Mouse (Mus musculus): ENCODE results near the gene Adgrb3. TPM values are rescaled to one million over a fixed set of nuclear protein-coding genes. Genes with fewer than 3 reads are reported as not detected.

Adgrb3 gene
- polyA plus RNA-seq, 2 experiments: 1.8 to 2.2 TPM

GRCm38 (mm10) chr1:25107500-25108101 is 721.9 kb downstream of the Adgrb3 start:
- 76% methylated on average over 3 of the region's 3 CpGs for WGBS
- no peak for TF ChIP-seq POLR2A (IDR thresholded peaks at IDR 0.05; ENCODE audit: borderline replicate concordance, extremely low read depth, insufficient read depth, insufficient read length)
- H3K36me3 ChIP-seq (ENCODE audit: control insufficient read depth, insufficient read depth, low read length): no peaks in the 10 kb centered on the region
- H3K4me2 ChIP-seq (replicated peaks; ENCODE audit: low read depth, low read length, severe bottlenecking): no peak overlapping the region
- no peak overlapping the region for H3K4me3 ChIP-seq (replicated peaks; ENCODE audit: low read length)
- H3K4me1 ChIP-seq (ENCODE audit: control insufficient read depth, insufficient read depth, low read length): no peaks in the 10 kb centered on the region
- no peak overlapping the region for H3K9ac ChIP-seq (ENCODE audit: low read depth, low read length, severe bottlenecking)
- ATAC-seq (ENCODE audit: low FRiP score, low read depth) (no peak), DNase-seq (ENCODE audit: low spot score) (peak; percentile 6)
- H3K9me3 ChIP-seq (ENCODE audit: control insufficient read depth, low read length): no peaks in the 10 kb centered on the region
- H3K27ac ChIP-seq (replicated peaks; ENCODE audit: low read depth, low read length): no peak overlapping the region
- no peaks in the 10 kb centered on the region for H3K27me3 ChIP-seq (ENCODE audit: control insufficient read depth, insufficient read depth, low read length)

GRCm38 (mm10) chr1:25106679-25107078 is 722.8 kb downstream of the Adgrb3 start:
- WGBS: 65% methylated on average over 6 of the region's 6 CpGs
- Histone ChIP-seq H3K4me3 (replicated peaks; ENCODE audit: low read length) (no peak overlapping the region), H3K27me3 (ENCODE audit: control insufficient read depth, insufficient read depth, low read length) (no peaks in the 10 kb centered on the region), H3K4me2 (replicated peaks; ENCODE audit: low read depth, low read length, severe bottlenecking) (no peak overlapping the region), H3K4me1 (ENCODE audit: control insufficient read depth, insufficient read depth, low read length) (no peaks in the 10 kb centered on the region), H3K36me3 (ENCODE audit: control insufficient read depth, insufficient read depth, low read length) (no peaks in the 10 kb centered on the region), H3K9ac (ENCODE audit: low read depth, low read length, severe bottlenecking) (no peak overlapping the region), H3K27ac (replicated peaks; ENCODE audit: low read depth, low read length) (no peak overlapping the region), H3K9me3 (ENCODE audit: control insufficient read depth, low read length) (no peaks in the 10 kb centered on the region)
- ATAC-seq (ENCODE audit: low FRiP score, low read depth) (no peak), DNase-seq (ENCODE audit: low spot score) (no peak)
- TF ChIP-seq POLR2A (IDR thresholded peaks at IDR 0.05; ENCODE audit: borderline replicate concordance, extremely low read depth, insufficient read depth, insufficient read length): no peak

- peak; percentile 49 for DNase-seq (ENCODE audit: low spot score)
- H3K9ac ChIP-seq (ENCODE audit: low read depth, low read length, severe bottlenecking): no peak overlapping the region
- H3K4me1 ChIP-seq (ENCODE audit: control insufficient read depth, insufficient read depth, low read length): no peaks in the 10 kb centered on the region
- H3K9me3 ChIP-seq (ENCODE audit: control insufficient read depth, low read length): no peaks in the 10 kb centered on the region
- TF ChIP-seq POLR2A (IDR thresholded peaks at IDR 0.05; ENCODE audit: borderline replicate concordance, extremely low read depth, insufficient read depth, insufficient read length): no peak
- H3K27me3 ChIP-seq (ENCODE audit: control insufficient read depth, insufficient read depth, low read length): no peaks in the 10 kb centered on the region
- WGBS: 43% methylated on average over 4 of the region's 4 CpGs
- no peak overlapping the region for H3K4me3 ChIP-seq (replicated peaks; ENCODE audit: low read length)
- ATAC-seq (ENCODE audit: low FRiP score, low read depth): no peak
- no peak overlapping the region for H3K4me2 ChIP-seq (replicated peaks; ENCODE audit: low read depth, low read length, severe bottlenecking)
- H3K27ac ChIP-seq (replicated peaks; ENCODE audit: low read depth, low read length): no peak overlapping the region
- H3K36me3 ChIP-seq (ENCODE audit: control insufficient read depth, insufficient read depth, low read length): no peaks in the 10 kb centered on the region
Observed at GRCm38 (mm10) chr1:25105367-25105766, 724.1 kb downstream of the Adgrb3 start.

GRCm38 (mm10) chr1:25088010-25088719 is 741.3 kb downstream of the Adgrb3 start:
- Histone ChIP-seq H3K4me3 (replicated peaks; ENCODE audit: low read length) (no peak overlapping the region), H3K9ac (ENCODE audit: low read depth, low read length, severe bottlenecking) (no peak overlapping the region), H3K36me3 (ENCODE audit: control insufficient read depth, insufficient read depth, low read length) (no peaks in the 10 kb centered on the region), H3K27ac (replicated peaks; ENCODE audit: low read depth, low read length) (no peak overlapping the region), H3K9me3 (ENCODE audit: control insufficient read depth, low read length) (no peaks in the 10 kb centered on the region), H3K4me2 (replicated peaks; ENCODE audit: low read depth, low read length, severe bottlenecking) (no peak overlapping the region), H3K4me1 (ENCODE audit: control insufficient read depth, insufficient read depth, low read length) (peaks cover 14% of the 10 kb centered on the region), H3K27me3 (ENCODE audit: control insufficient read depth, insufficient read depth, low read length) (no peaks in the 10 kb centered on the region)
- WGBS: 26% methylated on average over 5 of the region's 5 CpGs
- DNase-seq (ENCODE audit: low spot score): no peak
- TF ChIP-seq POLR2A (IDR thresholded peaks at IDR 0.05; ENCODE audit: borderline replicate concordance, extremely low read depth, insufficient read depth, insufficient read length): no peak
- ATAC-seq (ENCODE audit: low FRiP score, low read depth): no peak

- DNase-seq (ENCODE audit: low spot score): peak; percentile 5
- Histone ChIP-seq H3K36me3 (ENCODE audit: control insufficient read depth, insufficient read depth, low read length) (no peaks in the 10 kb centered on the region), H3K9ac (ENCODE audit: low read depth, low read length, severe bottlenecking) (no peak overlapping the region), H3K4me3 (replicated peaks; ENCODE audit: low read length) (no peak overlapping the region), H3K9me3 (ENCODE audit: control insufficient read depth, low read length) (no peaks in the 10 kb centered on the region), H3K4me1 (ENCODE audit: control insufficient read depth, insufficient read depth, low read length) (peaks cover 14% of the 10 kb centered on the region), H3K27me3 (ENCODE audit: control insufficient read depth, insufficient read depth, low read length) (no peaks in the 10 kb centered on the region), H3K27ac (replicated peaks; ENCODE audit: low read depth, low read length) (no peak overlapping the region), H3K4me2 (replicated peaks; ENCODE audit: low read depth, low read length, severe bottlenecking) (0 out of 2 replicates have a peak overlapping the region, but pooled peaks have one; percentile 4)
- 62% methylated on average over 14 of the region's 14 CpGs for whole genome bisulfite sequencing
- no peak for ATAC-seq (ENCODE audit: low FRiP score, low read depth)
- TF ChIP-seq POLR2A (IDR thresholded peaks at IDR 0.05; ENCODE audit: borderline replicate concordance, extremely low read depth, insufficient read depth, insufficient read length): no peak
Observed at GRCm38 (mm10) chr1:25085616-25086372, 743.7 kb downstream of the Adgrb3 start.

Measured in limb, embryonic 14.5 days (tissue).